Mouse (Mus musculus) ES-Bruce4 (cell line): ENCODE measurements around the gene Cd52.

ENCODE experiments used
- CTCF ChIP-seq: IDR thresholded peaks from one replicate; pipeline ENCODE4 v1.8.1; 2011; ENCODE audit warnings: low read depth, low read length
- EP300 ChIP-seq: IDR thresholded peaks from 2 replicates; pipeline ENCODE4 v1.6.1; 2011; ENCODE audit warnings: low read depth, low read length; ENCODE audit not compliant: insufficient read depth
- POLR2A ChIP-seq: IDR thresholded peaks from one replicate; pipeline ENCODE4 v1.8.1; 2011; ENCODE audit warnings: low read length; ENCODE audit not compliant: insufficient read depth

- TF ChIP-seq POLR2A: peak; percentile 27
- TF ChIP-seq CTCF: no peak
- TF ChIP-seq EP300: 0 out of 2 replicates have a peak, but pooled peaks have one; percentile 27
These were observed 36.6 kb downstream of the Cd52 start for GRCm38 (mm10) chr4:134058166-134058715.
